Mouse (Mus musculus) heart, postnatal 0 days (tissue): ENCODE results near the gene Kat5. TPM values are rescaled to one million over a fixed set of nuclear protein-coding genes. Genes with fewer than 3 reads are reported as not detected.

Source experiments
- ATAC-seq: fragments of 200-750 bp; cut with Nextera tagmentation; 2 replicates; pipeline ENCODE4 v1.8.0; 2017; ENCODE audit warnings: low read depth, moderate number of reproducible peaks, moderate library complexity; ENCODE audit not compliant: insufficient read depth
- DNase-seq: peaks from one replicate; pipeline ENCODE4 v3.0.0-alpha.2; 2016; ENCODE audit warnings: low spot score
- H3K27ac ChIP-seq: fragments of 300-500 bp; sonication (generic); 2 replicates; pipeline ENCODE4 v1.5.1; 2014; ENCODE audit warnings: low read depth, mild to moderate bottlenecking
- H3K27me3 ChIP-seq: fragments of 300-500 bp; sonication (generic); 2 replicates; pipeline ENCODE4 v1.6.1; 2014; ENCODE audit warnings: low read length, mixed read lengths; ENCODE audit not compliant: control insufficient read depth, insufficient read depth
- H3K36me3 ChIP-seq: fragments of 300-500 bp; sonication (generic); replicated peaks from 2 replicates; pipeline ENCODE4 v1.6.1; 2014; ENCODE audit warnings: low read length, mixed read lengths; ENCODE audit not compliant: control insufficient read depth, insufficient read depth
- H3K4me1 ChIP-seq: fragments of 300-500 bp; sonication (generic); 2 replicates; pipeline ENCODE4 v1.6.1; 2014; ENCODE audit warnings: antibody characterized with exemption; ENCODE audit not compliant: control insufficient read depth, insufficient read depth
- H3K4me2 ChIP-seq: fragments of 300-500 bp; sonication (generic); 2 replicates; pipeline ENCODE4 v1.6.1; 2014; ENCODE audit warnings: low read depth, mild to moderate bottlenecking, low read length, moderate library complexity
- H3K4me3 ChIP-seq: fragments of 300-500 bp; sonication (generic); 2 replicates; pipeline ENCODE4 v1.5.1; 2014; ENCODE audit warnings: low read depth, low read length
- H3K9ac ChIP-seq: fragments of 300-500 bp; sonication (generic); replicated peaks from 2 replicates; pipeline ENCODE4 v1.6.1; 2014; ENCODE audit warnings: low read depth, low read length, mixed read lengths
- H3K9me3 ChIP-seq: fragments of 300-500 bp; sonication (generic); replicated peaks from 2 replicates; pipeline ENCODE4 v1.6.1; 2016; ENCODE audit warnings: low read length; ENCODE audit not compliant: control insufficient read depth
- CTCF ChIP-seq: IDR thresholded peaks from 2 replicates; pipeline ENCODE4 v1.5.1; 2016; ENCODE audit warnings: antibody characterized with exemption, control low read depth, low read depth
- EP300 ChIP-seq: IDR thresholded peaks from 2 replicates; pipeline ENCODE4 v1.6.1; 2016; ENCODE audit warnings: antibody characterized with exemption, low read depth
- WGBS: fragments of 180-500 bp; shearing (Covaris S2); extraction: QIAGEN DNeasy Blood & Tissue Kit; methylation state at CpG from one replicate; pipeline ENCODE4 v1.1.7; 2014; 5-methylcytosine and 5-hydroxymethylcytosine counted together
- polyA plus RNA-seq: library from polyadenylated mRNA; unstranded; fragments of >200 nt; fragmentation: Nextera tagmentation; extraction: Ambion mirVana; gene quantifications from 2 replicates; pipeline ENCODE4 v1.2.1, GENCODE M21; 2015
- total RNA-seq: library from RNA; depleted of rRNA; stranded (reverse); fragments of >200 nt; gene quantifications from 2 replicates; pipeline ENCODE4 v1.2.3, GENCODE M21; 2014; ENCODE audit warnings: low replicate concordance

Kat5 gene
- total and polyA plus RNA-seq, 2 experiments from 2014 or later, result 27.0 to 164 TPM

GRCm38 (mm10) chr19:5562776-5563175 lies 47.3 kb downstream of the Kat5 start:
- Histone ChIP-seq H3K9ac (no peak overlapping the region), H3K4me2 (no peak overlapping the region), H3K4me3 (no peak overlapping the region), H3K27me3 (peaks cover 77% of the 10 kb centered on the region), H3K9me3 (no peaks in the 10 kb centered on the region), H3K36me3 (no peaks in the 10 kb centered on the region), H3K4me1 (peaks cover 21% of the 10 kb centered on the region), H3K27ac (no peak overlapping the region)
- ATAC-seq (no peak), DNase-seq (no peak)
- TF ChIP-seq EP300 (no peak), CTCF (no peak)
- 87% methylated on average over 10 of the region's 10 CpGs for WGBS

GRCm38 (mm10) chr19:5561886-5562285 lies 48.2 kb downstream of the Kat5 start:
- Histone ChIP-seq H3K27me3 (peaks cover 82% of the 10 kb centered on the region), H3K4me3 (no peak overlapping the region), H3K4me1 (peaks cover 18% of the 10 kb centered on the region), H3K9ac (no peak overlapping the region), H3K4me2 (no peak overlapping the region), H3K36me3 (no peaks in the 10 kb centered on the region), H3K27ac (no peak overlapping the region), H3K9me3 (no peaks in the 10 kb centered on the region)
- no peak for TF ChIP-seq EP300
- no peak for TF ChIP-seq CTCF
- 56% methylated on average over 3 of the region's 3 CpGs for WGBS
- ATAC-seq (no peak), DNase-seq (no peak)

- H3K27me3 ChIP-seq, result peaks cover 85% of the 10 kb centered on the region
- WGBS, result 25% methylated on average over 10 of the region's 10 CpGs
- H3K4me3 ChIP-seq, result peak overlapping the region; percentile 40
- no peak overlapping the region for H3K9ac ChIP-seq
- no peaks in the 10 kb centered on the region for H3K9me3 ChIP-seq
- H3K36me3 ChIP-seq, result no peaks in the 10 kb centered on the region
- H3K4me1 ChIP-seq, result peaks cover 15% of the 10 kb centered on the region
- DNase-seq, result no peak
- H3K4me2 ChIP-seq, result peak overlapping the region; percentile 62
- no peak overlapping the region for H3K27ac ChIP-seq
- no peak for TF ChIP-seq CTCF
- no peak for TF ChIP-seq EP300
- ATAC-seq, result no peak
These were observed 48.7 kb downstream of the Kat5 start for GRCm38 (mm10) chr19:5561252-5561790.

GRCm38 (mm10) chr19:5560457-5561041 lies 49.5 kb downstream of the Kat5 start, which contains the start of gene Ovol1:
Gene Ovol1, minus strand, starts transcription at chr19:5560646.
- DNase-seq, result no peak
- peak within 1 kb of the TSS; percentile 40 for H3K4me3 ChIP-seq
- H3K27ac ChIP-seq, result no peak within 1 kb of the TSS
- H3K9ac ChIP-seq, result no peak within 1 kb of the TSS; the same call in 1 of the 2 replicates
- H3K27me3 ChIP-seq, result peaks cover 90% of the 10 kb centered on the region
- H3K36me3 ChIP-seq, result no peaks in the 10 kb centered on the region
- WGBS, result 1% methylated on average over 57 of the region's 57 CpGs
- ATAC-seq, result no peak
- H3K4me2 ChIP-seq, result peak within 1 kb of the TSS; percentile 62
- peaks cover 15% of the 10 kb centered on the region for H3K4me1 ChIP-seq
- no peaks in the 10 kb centered on the region for H3K9me3 ChIP-seq
- no peak for TF ChIP-seq EP300
- no peak for TF ChIP-seq CTCF

GRCm38 (mm10) chr19:5559631-5560456 lies 50.2 kb downstream of the Kat5 start:
- peak overlapping the region; percentile 40 for H3K4me3 ChIP-seq
- H3K9ac ChIP-seq, result no peak overlapping the region; the same call in 1 of the 2 replicates
- ATAC-seq (no peak; the same call in 1 of the 2 replicates), DNase-seq (no peak)
- H3K27me3 ChIP-seq, result peaks cover 87% of the 10 kb centered on the region
- H3K9me3 ChIP-seq, result no peaks in the 10 kb centered on the region
- H3K4me1 ChIP-seq, result peaks cover 15% of the 10 kb centered on the region
- no peaks in the 10 kb centered on the region for H3K36me3 ChIP-seq
- WGBS, result under 1% methylated on average over 69 of the region's 69 CpGs
- no peak overlapping the region for H3K27ac ChIP-seq
- TF ChIP-seq EP300, result no peak
- no peak for TF ChIP-seq CTCF
- H3K4me2 ChIP-seq, result peak overlapping the region; percentile 62
